Mouse (Mus musculus) heart, postnatal 4 days (tissue): ENCODE results near the gene Ulk3. TPM values are rescaled to one million over a fixed set of nuclear protein-coding genes. Genes with fewer than 3 reads are reported as not detected.

Source experiments
- DNase-seq: peaks from one replicate; pipeline ENCODE4 v3.0.0; 2021
- total RNA-seq, 2 experiments: library from RNA; stranded (reverse); gene quantifications; 2 replicates each; pipeline ENCODE4 v1.2.3; 2021

Gene Ulk3
- total RNA-seq, 2 experiments from 2014 or later = 11.9 to 12.3 TPM

- DNase-seq = no peak
Measured at GRCm38 (mm10) chr9:57617556-57618169, 28.4 kb downstream of the Ulk3 start.

GRCm38 (mm10) chr9:57618854-57619253, 29.6 kb downstream of the Ulk3 start:
- DNase-seq = no peak

GRCm38 (mm10) chr9:57620674-57621073, 31.4 kb downstream of the Ulk3 start, which contains the start of gene Lman1l:
Gene Lman1l, minus strand, starts transcription at chr9:57620774.
- DNase-seq = no peak

DNA sequence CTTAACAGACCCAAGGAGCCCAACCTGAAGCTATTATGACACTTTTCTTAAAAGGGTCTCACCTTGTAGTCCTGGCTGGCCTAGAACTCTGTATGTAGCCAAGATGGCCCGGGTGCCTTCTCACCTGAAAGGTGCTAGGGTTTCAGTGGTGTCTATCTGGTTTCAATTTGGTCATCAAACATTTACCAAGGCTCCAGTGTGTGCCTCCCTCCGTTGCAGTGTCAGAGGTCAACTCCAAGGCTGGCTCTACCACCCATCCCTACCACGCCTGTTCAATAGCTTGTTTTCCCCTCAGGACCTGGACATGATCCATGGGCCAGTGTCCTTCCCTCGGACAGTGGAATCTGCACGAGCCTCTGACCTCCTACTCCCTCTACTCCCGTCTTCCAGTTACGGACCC, 35.0 kb downstream of the Ulk3 start:
- DNase-seq = no peak

- DNase-seq = no peak
Measured at GRCm38 (mm10) chr9:57625674-57626500, 36.6 kb downstream of the Ulk3 start.

DNA sequence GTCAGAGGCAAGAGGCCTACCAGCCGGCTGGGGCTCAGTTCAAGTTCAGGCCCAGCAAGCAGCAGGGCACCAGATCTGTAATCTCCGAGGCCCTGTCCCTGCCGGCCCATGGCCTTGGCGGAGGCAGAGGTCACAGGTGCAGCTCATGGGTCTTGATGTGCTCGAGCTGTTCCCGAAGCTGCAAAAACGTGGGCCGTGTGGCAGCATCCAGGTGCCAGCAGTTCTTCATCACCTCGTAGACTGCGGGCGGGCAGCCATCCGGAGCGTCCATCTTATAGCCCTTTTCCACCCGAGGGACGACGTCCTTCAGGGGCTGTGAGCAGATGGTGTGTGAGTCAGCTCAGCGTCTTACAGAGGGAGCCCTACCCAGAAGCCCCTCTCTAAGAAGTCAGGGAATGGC, 37.9 kb downstream of the Ulk3 start:
- DNase-seq = no peak

- no peak for DNase-seq
Measured at GRCm38 (mm10) chr9:57627892-57628291, 38.6 kb downstream of the Ulk3 start.

DNA sequence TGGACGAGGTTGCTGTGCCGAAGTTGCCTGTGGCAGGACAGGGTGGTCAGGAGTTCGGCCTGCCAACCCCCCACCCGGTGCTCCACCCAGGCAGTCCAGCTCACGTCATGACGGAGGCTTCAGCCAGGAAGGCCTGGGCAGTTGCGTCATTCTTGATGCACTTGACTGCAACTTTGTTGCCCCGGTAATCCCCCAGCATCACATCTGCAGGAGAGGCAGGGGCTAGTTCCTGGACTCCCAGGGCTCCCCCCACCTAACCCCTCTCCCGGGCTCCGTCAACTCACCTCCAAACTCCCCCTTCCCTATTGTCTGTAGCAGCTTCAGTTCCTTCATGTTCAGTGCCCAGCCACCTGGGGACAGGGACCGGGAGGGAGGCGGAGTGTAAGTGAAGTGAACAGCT, 39.5 kb downstream of the Ulk3 start:
- no peak for DNase-seq

DNA sequence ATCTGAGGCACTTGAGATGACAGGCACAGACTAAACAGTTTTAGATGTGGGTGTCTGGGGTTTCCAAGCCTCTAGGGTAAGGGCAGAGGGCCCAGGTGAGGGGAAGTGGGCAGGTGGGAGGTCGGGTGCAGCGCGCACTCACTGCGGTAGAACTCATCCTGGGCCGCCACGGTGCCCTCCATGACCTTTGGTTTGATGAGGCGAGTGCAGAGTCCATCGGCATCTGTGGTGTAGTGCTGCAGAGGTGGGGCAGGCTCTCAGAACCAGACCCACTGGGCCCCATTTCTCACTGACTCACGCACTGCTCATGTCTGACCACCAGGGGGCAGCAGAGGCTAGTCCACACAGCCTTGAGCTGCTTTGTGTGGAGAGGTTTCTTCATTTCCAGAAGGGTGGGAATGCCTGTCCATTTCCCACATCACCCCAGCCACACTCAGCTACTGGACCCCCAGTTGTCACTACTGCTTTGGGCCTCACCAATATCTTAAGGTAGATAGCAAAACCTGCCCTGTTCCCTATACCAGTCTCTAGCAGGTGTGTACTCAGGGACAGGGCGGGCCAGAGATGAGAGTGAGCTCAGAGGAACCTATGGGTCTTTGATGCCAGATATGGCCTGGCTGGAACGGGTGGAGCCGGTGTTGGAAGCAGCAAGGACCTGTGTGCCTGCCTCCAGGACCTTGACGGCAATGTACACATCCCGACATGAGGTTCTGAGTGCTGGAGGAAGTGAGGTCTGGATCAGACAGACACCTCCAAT, 40.0 kb downstream of the Ulk3 start:
- peak; percentile 91 for DNase-seq

- DNase-seq = no peak
Measured at GRCm38 (mm10) chr9:57633481-57634024, 44.3 kb downstream of the Ulk3 start.

GRCm38 (mm10) chr9:57637272-57637671, 48.0 kb downstream of the Ulk3 start:
- no peak for DNase-seq

- DNase-seq = peak; percentile 91
Measured at GRCm38 (mm10) chr9:57637741-57638322, 48.6 kb downstream of the Ulk3 start.

DNA sequence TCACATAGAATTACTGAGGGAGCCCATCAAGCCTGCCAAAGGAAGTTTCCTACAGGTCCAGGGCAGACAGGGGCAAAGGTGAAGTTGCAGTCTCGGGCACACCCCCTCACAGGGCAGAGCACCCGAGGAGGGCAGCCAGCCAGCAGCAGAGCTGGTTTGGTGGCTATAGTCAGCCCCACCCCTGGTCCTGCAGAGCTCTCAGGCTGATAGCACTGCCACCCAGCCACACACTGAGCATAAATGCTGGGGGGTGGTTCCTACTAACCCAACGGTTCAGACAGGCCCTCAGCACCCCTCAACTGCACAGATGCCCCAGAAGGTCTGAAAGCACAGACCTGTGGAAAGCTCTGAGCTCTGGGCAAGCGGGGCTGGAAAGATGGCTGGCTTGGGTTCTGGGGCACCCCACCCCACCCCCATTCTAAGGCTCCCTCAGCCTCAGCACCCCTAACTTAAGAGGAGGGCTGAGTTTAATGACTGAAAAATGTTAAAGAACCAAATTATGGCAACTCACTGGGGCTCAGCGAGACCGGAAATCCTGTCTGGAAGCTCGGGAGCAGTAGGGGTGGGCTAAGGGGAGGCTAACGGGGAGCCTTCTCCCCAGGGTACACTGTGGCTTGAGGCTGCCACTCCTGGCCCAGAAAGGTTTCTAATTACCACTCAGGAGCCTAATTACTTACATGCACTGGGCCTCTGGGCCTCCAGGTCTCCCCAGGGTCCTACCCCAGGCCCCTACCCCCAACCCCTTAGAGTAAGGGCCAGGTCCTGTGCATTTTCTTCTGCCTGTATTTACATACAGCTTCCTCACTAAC, 49.6 kb downstream of the Ulk3 start:
- DNase-seq = peak; percentile 54

GRCm38 (mm10) chr9:57639661-57640328, 50.5 kb downstream of the Ulk3 start:
- no peak for DNase-seq

DNA sequence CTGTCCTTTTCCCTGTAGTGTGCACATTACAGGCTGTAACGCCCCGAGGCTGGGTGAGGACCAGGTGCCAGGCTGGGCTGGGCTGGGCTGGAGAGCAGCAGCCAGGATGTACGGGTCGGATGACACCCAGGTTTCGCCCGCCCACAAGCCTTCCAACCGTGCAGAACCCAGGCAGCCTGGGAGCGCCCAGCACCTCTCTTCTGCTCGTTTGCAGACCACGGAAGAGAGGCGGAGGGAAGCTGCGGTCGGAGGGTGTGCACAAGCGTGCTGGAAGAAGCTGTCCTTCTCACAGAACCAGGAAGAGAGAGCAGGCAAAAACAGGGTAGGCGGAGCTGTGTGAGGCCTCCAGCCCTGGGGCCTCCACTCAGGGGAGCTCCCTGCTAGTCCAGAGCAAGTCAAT, 51.1 kb downstream of the Ulk3 start:
- DNase-seq = peak; percentile 51

DNA sequence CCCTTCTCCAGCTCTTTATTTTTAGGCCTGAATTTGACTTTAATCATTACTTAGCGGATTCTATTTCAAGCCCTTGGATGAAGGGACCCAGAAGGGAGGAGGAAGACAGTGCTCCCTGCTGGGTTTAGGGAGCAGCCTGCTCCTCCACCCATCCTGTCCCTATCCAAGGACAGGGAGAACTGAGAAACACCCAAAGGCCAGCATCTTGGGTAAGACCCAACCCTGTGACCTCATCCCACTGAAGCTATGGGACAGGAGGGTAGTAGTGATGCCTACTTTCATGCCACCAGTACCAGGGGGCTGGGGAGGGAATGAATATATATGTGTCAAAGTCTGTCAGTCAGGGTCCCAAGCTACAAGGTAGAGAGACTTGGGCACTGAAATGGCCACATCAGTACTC, 51.8 kb downstream of the Ulk3 start:
- no peak for DNase-seq

- DNase-seq = no peak
Measured at GRCm38 (mm10) chr9:57641775-57642550, 52.7 kb downstream of the Ulk3 start.

- no peak for DNase-seq
Measured at GRCm38 (mm10) chr9:57643169-57643855, 54.1 kb downstream of the Ulk3 start.

DNA sequence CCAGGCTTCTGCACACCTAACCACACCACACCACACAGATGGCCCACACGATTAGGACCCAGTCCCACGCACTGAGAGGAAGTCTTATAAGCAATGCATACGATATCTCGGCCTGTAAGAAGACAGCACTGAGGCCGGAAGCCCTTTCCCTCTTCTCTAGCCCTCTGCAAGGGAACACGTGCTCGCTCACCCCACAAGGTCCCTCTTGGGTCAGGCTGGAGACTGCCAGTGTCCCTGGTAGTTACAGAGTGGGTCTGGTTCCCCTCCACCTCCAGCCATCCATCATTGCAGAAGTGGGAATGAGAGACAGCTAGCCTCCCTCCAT, 54.6 kb downstream of the Ulk3 start:
- no peak for DNase-seq

GRCm38 (mm10) chr9:57644442-57644943, 55.2 kb downstream of the Ulk3 start:
- DNase-seq = no peak
